Mouse (Mus musculus) thymus, adult 2 months (tissue): ENCODE measurements at regions not wholly inside any gene's neighbourhood (a gene's known extent, or its start where the extent isn't known, plus 50 kb on each side); places are given as distances from the start of the nearest gene placed in this dataset.

Experiments
- DNase-seq: peaks from one replicate; pipeline ENCODE4 v3.0.0; 2021
- H3K27ac ChIP-seq: fragments of 200-500 bp; 2 replicates; pipeline ENCODE4 v1.5.1; 2012; ENCODE audit warnings: low read length, control low read depth; ENCODE audit not compliant: control insufficient read depth, insufficient read depth
- H3K27me3 ChIP-seq: fragments of 200-500 bp; 2 replicates; pipeline ENCODE4 v1.6.1; 2012; ENCODE audit warnings: mild to moderate bottlenecking, low read length, moderate library complexity, mixed read lengths; ENCODE audit not compliant: control insufficient read depth, insufficient read depth
- H3K36me3 ChIP-seq: fragments of 200-500 bp; 2 replicates; pipeline ENCODE4 v1.6.1; 2012; ENCODE audit warnings: mild to moderate bottlenecking, low read length, moderate library complexity; ENCODE audit not compliant: control insufficient read depth, insufficient read depth
- H3K4me1 ChIP-seq: fragments of 200-500 bp; replicated peaks from 2 replicates; pipeline ENCODE4 v1.6.1; 2012; ENCODE audit warnings: low read length; ENCODE audit not compliant: control insufficient read depth, insufficient read depth
- H3K4me3 ChIP-seq: fragments of 200-500 bp; 2 replicates; pipeline ENCODE4 v1.5.1; 2012; ENCODE audit warnings: mild to moderate bottlenecking, low read length, control low read depth, moderate library complexity; ENCODE audit not compliant: control insufficient read depth, insufficient read depth
- CTCF ChIP-seq: fragments of 200-500 bp; IDR thresholded peaks from 2 replicates; pipeline ENCODE4 v1.5.1; 2012; ENCODE audit warnings: mild to moderate bottlenecking, control low read depth, low read length, moderate library complexity, borderline replicate concordance; ENCODE audit not compliant: control insufficient read depth, poor library complexity, insufficient read depth; ENCODE audit errors: extremely low read depth
- WGBS: fragments of 180-500 bp; shearing (Covaris S2); methylation state at CpG from one replicate; pipeline ENCODE4 v1.1.7; 2018; 5-methylcytosine and 5-hydroxymethylcytosine counted together

DNA sequence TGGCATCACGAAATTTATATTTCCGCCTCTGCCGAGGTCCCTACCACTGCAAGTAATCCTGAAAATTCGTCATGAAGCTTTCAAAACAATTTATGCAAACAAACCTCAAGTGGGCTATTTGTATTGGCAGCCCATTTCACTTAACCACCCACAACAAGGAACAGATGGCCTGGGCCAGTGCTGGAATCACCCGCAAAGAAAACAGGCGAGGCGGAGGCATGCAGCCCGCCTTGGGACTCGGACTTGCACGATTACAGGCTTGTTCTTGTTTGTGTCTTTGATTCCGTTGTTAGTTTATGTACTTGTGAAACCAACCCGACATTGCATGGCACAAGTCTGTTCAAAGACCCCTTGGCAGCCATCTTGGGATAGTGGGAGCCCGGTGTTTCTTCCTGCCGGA lies 55.8 kb upstream of the Irx6 start:
- WGBS, result 92% methylated on average over 14 of the region's 14 CpGs
- H3K36me3 ChIP-seq, result no peaks in the 10 kb centered on the region
- H3K27ac ChIP-seq, result no peak overlapping the region
- no peak for DNase-seq
- H3K4me3 ChIP-seq, result no peak overlapping the region
- no peak for TF ChIP-seq CTCF
- H3K27me3 ChIP-seq, result no peaks in the 10 kb centered on the region
- no peaks in the 10 kb centered on the region for H3K4me1 ChIP-seq
